Mouse (Mus musculus): ENCODE results near the gene Zfp866. TPM values are rescaled to one million over a fixed set of nuclear protein-coding genes. Genes with fewer than 3 reads are reported as not detected.

Gene Zfp866
- 26.0 and 29.9 TPM in 2 replicates for polyA plus RNA-seq (2014; fragmentation: Nextera tagmentation; extraction: Ambion mirVana)

GRCm38 (mm10) chr8:69790773-69791367, at the start of gene Zfp866, which contains the start of gene Atp13a1:
Gene Zfp866, minus strand, starts transcription at chr8:69791178.
Gene Atp13a1, plus strand, starts transcription at chr8:69791163.
- peak; percentile 95 for DNase-seq (ENCODE audit: low spot score)
- H3K4me1 ChIP-seq (ENCODE audit: control insufficient read depth, insufficient read depth, low read length): peaks cover 17% of the 10 kb centered on the region
- no peaks in the 10 kb centered on the region for H3K9me3 ChIP-seq (ENCODE audit: control insufficient read depth, low read length)
- H3K4me3 ChIP-seq (ENCODE audit: low read depth, low read length): peak within 1 kb of the TSS; percentile 100
- H3K27me3 ChIP-seq (replicated peaks; ENCODE audit: control insufficient read depth, insufficient read depth, low read length): no peaks in the 10 kb centered on the region
- H3K9ac ChIP-seq (ENCODE audit: low read depth, low read length): peak within 1 kb of the TSS; percentile 94
- H3K4me2 ChIP-seq (ENCODE audit: low read depth, low read length): peak within 1 kb of the TSS; percentile 76
- ATAC-seq (ENCODE audit: low read depth): peak; percentile 97
- H3K36me3 ChIP-seq (ENCODE audit: control insufficient read depth, insufficient read depth, low read length): peaks cover 28% of the 10 kb centered on the region
- peak within 1 kb of the TSS; percentile 89 for H3K27ac ChIP-seq (replicated peaks; ENCODE audit: low read depth, low read length)
- WGBS: 1% methylated on average over 37 of the region's 38 CpGs

DNA sequence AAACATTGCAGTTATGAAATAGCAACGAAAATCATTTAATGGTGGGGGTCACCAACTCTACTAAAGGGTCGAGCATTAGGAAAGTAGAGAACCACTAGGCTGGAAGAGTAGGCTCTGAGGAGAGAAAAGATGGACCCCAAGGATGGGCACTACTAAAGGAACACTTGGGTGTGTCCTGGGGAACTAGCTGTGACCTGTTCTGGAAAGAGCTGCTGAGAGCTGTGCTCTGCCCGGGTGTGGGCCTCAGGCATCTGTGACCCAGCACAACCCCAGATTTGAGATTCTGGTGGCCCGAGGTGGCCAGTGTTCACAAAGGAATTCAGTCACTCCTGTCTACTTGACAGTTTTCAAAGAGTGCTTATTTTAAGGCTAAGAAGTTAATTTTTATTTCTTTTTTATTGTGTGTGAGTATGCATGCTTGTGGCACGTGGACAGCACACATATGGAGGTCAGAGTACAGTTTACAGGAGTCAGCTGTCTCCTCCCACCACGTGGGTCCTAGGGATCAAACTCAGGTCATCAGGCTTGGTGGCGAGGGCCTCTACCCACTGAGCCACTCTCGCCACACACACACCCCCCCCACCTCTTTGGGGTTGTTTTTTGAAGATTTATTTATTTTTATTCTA, 46.2 kb upstream of the Zfp866 start:
- DNase-seq (ENCODE audit: low spot score) (no peak), ATAC-seq (ENCODE audit: low read depth) (no peak)
- Histone ChIP-seq H3K4me3 (ENCODE audit: low read depth, low read length) (no peak overlapping the region), H3K4me2 (ENCODE audit: low read depth, low read length) (no peak overlapping the region), H3K9ac (ENCODE audit: low read depth, low read length) (no peak overlapping the region), H3K4me1 (ENCODE audit: control insufficient read depth, insufficient read depth, low read length) (0 out of 2 replicates have a peak, but pooled peaks cover 4% of the 10 kb centered on the region), H3K36me3 (ENCODE audit: control insufficient read depth, insufficient read depth, low read length) (no peaks in the 10 kb centered on the region), H3K9me3 (ENCODE audit: control insufficient read depth, low read length) (no peaks in the 10 kb centered on the region), H3K27ac (replicated peaks; ENCODE audit: low read depth, low read length) (no peak overlapping the region), H3K27me3 (replicated peaks; ENCODE audit: control insufficient read depth, insufficient read depth, low read length) (no peaks in the 10 kb centered on the region)
- 64% methylated on average over 8 of the region's 8 CpGs for WGBS

DNA sequence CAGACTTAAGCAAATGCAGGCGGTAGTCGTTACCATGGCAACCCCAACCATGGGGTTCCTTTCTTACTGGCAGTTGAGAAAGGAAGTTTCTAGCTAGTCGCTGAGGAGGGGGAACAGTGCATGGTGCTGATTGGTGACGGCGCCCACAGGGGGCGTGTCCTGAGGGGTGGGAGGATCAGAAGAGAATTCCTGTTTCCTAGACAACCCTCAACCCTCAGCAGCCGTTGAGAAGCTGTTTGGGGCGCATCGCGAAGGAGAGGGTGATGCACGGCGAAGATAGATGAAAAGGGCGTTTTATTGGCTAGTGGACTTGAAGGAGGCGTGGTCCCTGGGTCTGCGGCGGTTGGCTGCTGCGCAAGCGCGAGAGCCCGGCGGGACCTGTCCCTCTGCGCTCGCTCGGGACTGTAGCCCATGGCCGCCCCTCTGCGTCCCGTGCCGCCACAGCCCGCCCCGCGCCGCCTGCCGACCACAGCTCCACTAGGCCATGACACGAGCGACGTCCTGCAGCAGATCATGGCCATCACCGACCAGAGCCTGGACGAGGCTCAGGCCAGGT, 41.4 kb upstream of the Zfp866 start, which contains the start of gene Pbx4:
Gene Pbx4 (plus strand): TSS at position 194 of the 556 bp plus-strand sequence.
- DNase-seq (ENCODE audit: low spot score) (peak; percentile 98), ATAC-seq (ENCODE audit: low read depth) (peak; percentile 99)
- peak within 1 kb of the TSS; percentile 63 for H3K4me3 ChIP-seq (ENCODE audit: low read depth, low read length)
- H3K4me1 ChIP-seq (ENCODE audit: control insufficient read depth, insufficient read depth, low read length): 0 out of 2 replicates have a peak, but pooled peaks cover 7% of the 10 kb centered on the region
- peak within 1 kb of the TSS; percentile 70 for H3K9ac ChIP-seq (ENCODE audit: low read depth, low read length)
- H3K36me3 ChIP-seq (ENCODE audit: control insufficient read depth, insufficient read depth, low read length): peaks cover 6% of the 10 kb centered on the region; the same call in 1 of the 2 replicates
- no peak within 1 kb of the TSS for H3K27ac ChIP-seq (replicated peaks; ENCODE audit: low read depth, low read length)
- H3K27me3 ChIP-seq (replicated peaks; ENCODE audit: control insufficient read depth, insufficient read depth, low read length): no peaks in the 10 kb centered on the region
- whole genome bisulfite sequencing: 2% methylated on average over 25 of the region's 38 CpGs
- H3K9me3 ChIP-seq (ENCODE audit: control insufficient read depth, low read length): no peaks in the 10 kb centered on the region
- peak within 1 kb of the TSS; percentile 95 for H3K4me2 ChIP-seq (ENCODE audit: low read depth, low read length)

GRCm38 (mm10) chr8:69826371-69826770, 35.4 kb upstream of the Zfp866 start:
- Histone ChIP-seq H3K4me2 (ENCODE audit: low read depth, low read length) (no peak overlapping the region), H3K27me3 (replicated peaks; ENCODE audit: control insufficient read depth, insufficient read depth, low read length) (no peaks in the 10 kb centered on the region), H3K27ac (replicated peaks; ENCODE audit: low read depth, low read length) (no peak overlapping the region), H3K4me1 (ENCODE audit: control insufficient read depth, insufficient read depth, low read length) (peaks cover 11% of the 10 kb centered on the region), H3K9ac (ENCODE audit: low read depth, low read length) (no peak overlapping the region), H3K4me3 (ENCODE audit: low read depth, low read length) (no peak overlapping the region), H3K36me3 (ENCODE audit: control insufficient read depth, insufficient read depth, low read length) (peaks cover 18% of the 10 kb centered on the region), H3K9me3 (ENCODE audit: control insufficient read depth, low read length) (no peaks in the 10 kb centered on the region)
- DNase-seq (ENCODE audit: low spot score): no peak
- WGBS: 92% methylated on average over 12 of the region's 12 CpGs
- ATAC-seq (ENCODE audit: low read depth): no peak

DNA sequence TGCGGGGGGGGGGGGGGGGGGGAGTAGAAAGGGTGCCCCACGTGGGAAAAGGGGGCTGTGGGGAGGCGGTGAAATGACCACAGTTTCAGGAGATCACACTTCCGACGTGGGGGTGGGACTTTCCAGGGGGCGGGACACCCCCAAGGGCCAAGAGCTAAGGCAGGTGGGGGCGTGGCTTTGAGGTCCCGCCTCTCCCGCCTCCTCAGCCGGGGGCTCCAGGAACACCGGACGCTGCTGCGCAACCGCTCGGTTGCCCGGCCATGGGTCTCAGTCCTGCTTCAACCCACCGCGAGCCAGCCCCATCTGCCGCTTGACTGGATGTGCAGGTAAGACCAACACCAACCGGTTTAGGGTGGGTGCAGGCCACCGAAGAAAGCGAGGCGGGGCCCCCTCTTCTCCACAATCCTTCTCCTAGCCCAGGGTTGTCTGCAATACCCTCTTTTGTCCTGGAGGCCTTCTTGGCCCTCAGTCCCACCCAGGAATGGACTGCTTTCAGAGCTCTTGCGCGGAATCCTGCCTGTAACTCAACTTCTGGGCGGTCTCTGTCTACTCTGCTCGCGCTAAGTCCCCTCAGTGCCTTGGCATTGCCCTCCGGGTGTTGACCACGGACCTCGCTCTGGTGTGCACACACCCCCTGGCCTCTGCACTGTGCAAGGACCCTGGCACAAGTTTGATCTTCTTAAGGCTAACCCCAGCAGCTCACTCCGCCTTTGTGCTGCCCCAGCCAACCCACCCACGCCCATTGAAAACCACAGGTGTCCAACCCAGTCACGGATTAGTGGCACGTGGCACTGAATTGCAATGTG, 31.6 kb upstream of the Zfp866 start, which contains the start of gene Lpar2:
Gene Lpar2 (plus strand): TSS at position 44 of the 806 bp plus-strand sequence.
- Histone ChIP-seq H3K4me1 (ENCODE audit: control insufficient read depth, insufficient read depth, low read length) (peaks cover 11% of the 10 kb centered on the region), H3K9me3 (ENCODE audit: control insufficient read depth, low read length) (no peaks in the 10 kb centered on the region), H3K9ac (ENCODE audit: low read depth, low read length) (peak within 1 kb of the TSS; percentile 76), H3K27ac (replicated peaks; ENCODE audit: low read depth, low read length) (peak within 1 kb of the TSS; percentile 63), H3K27me3 (replicated peaks; ENCODE audit: control insufficient read depth, insufficient read depth, low read length) (no peaks in the 10 kb centered on the region), H3K4me2 (ENCODE audit: low read depth, low read length) (peak within 1 kb of the TSS; percentile 86), H3K4me3 (ENCODE audit: low read depth, low read length) (peak within 1 kb of the TSS; percentile 62), H3K36me3 (ENCODE audit: control insufficient read depth, insufficient read depth, low read length) (peaks cover 18% of the 10 kb centered on the region)
- peak; percentile 93 for DNase-seq (ENCODE audit: low spot score)
- peak; percentile 86 for ATAC-seq (ENCODE audit: low read depth)
- 1% methylated on average over 23 of the region's 35 CpGs for WGBS

- Histone ChIP-seq H3K4me3 (ENCODE audit: low read depth, low read length) (peak overlapping the region; percentile 62), H3K27ac (replicated peaks; ENCODE audit: low read depth, low read length) (peak overlapping the region; percentile 63), H3K9ac (ENCODE audit: low read depth, low read length) (peak overlapping the region; percentile 76), H3K36me3 (ENCODE audit: control insufficient read depth, insufficient read depth, low read length) (peaks cover 21% of the 10 kb centered on the region), H3K4me2 (ENCODE audit: low read depth, low read length) (peak overlapping the region; percentile 86), H3K27me3 (replicated peaks; ENCODE audit: control insufficient read depth, insufficient read depth, low read length) (no peaks in the 10 kb centered on the region), H3K4me1 (ENCODE audit: control insufficient read depth, insufficient read depth, low read length) (peaks cover 11% of the 10 kb centered on the region), H3K9me3 (ENCODE audit: control insufficient read depth, low read length) (no peaks in the 10 kb centered on the region)
- 0% methylated on average over 9 of the region's 22 CpGs for WGBS
- peak; percentile 51 for ATAC-seq (ENCODE audit: low read depth)
- DNase-seq (ENCODE audit: low spot score): peak; percentile 68
Measured at GRCm38 (mm10) chr8:69821971-69822385, 31.0 kb upstream of the Zfp866 start.

- H3K4me1 ChIP-seq (ENCODE audit: control insufficient read depth, insufficient read depth, low read length): peaks cover 11% of the 10 kb centered on the region
- ATAC-seq (ENCODE audit: low read depth) (no peak), DNase-seq (ENCODE audit: low spot score) (no peak)
- H3K4me3 ChIP-seq (ENCODE audit: low read depth, low read length): no peak overlapping the region
- H3K27me3 ChIP-seq (replicated peaks; ENCODE audit: control insufficient read depth, insufficient read depth, low read length): no peaks in the 10 kb centered on the region
- H3K4me2 ChIP-seq (ENCODE audit: low read depth, low read length): no peak overlapping the region
- H3K9me3 ChIP-seq (ENCODE audit: control insufficient read depth, low read length): no peaks in the 10 kb centered on the region
- peaks cover 24% of the 10 kb centered on the region; the same call in 1 of the 2 replicates for H3K36me3 ChIP-seq (ENCODE audit: control insufficient read depth, insufficient read depth, low read length)
- WGBS: 87% methylated on average over 6 of the region's 9 CpGs
- H3K9ac ChIP-seq (ENCODE audit: low read depth, low read length): no peak overlapping the region
- no peak overlapping the region for H3K27ac ChIP-seq (replicated peaks; ENCODE audit: low read depth, low read length)
Measured at GRCm38 (mm10) chr8:69820466-69820865, 29.5 kb upstream of the Zfp866 start.

GRCm38 (mm10) chr8:69815396-69815795, 24.4 kb upstream of the Zfp866 start:
- WGBS: 88% methylated on average over 4 of the region's 4 CpGs
- Histone ChIP-seq H3K36me3 (ENCODE audit: control insufficient read depth, insufficient read depth, low read length) (peaks cover 55% of the 10 kb centered on the region), H3K27ac (replicated peaks; ENCODE audit: low read depth, low read length) (no peak overlapping the region), H3K4me1 (ENCODE audit: control insufficient read depth, insufficient read depth, low read length) (no peaks in the 10 kb centered on the region), H3K4me3 (ENCODE audit: low read depth, low read length) (no peak overlapping the region), H3K9me3 (ENCODE audit: control insufficient read depth, low read length) (no peaks in the 10 kb centered on the region), H3K27me3 (replicated peaks; ENCODE audit: control insufficient read depth, insufficient read depth, low read length) (no peaks in the 10 kb centered on the region), H3K9ac (ENCODE audit: low read depth, low read length) (no peak overlapping the region), H3K4me2 (ENCODE audit: low read depth, low read length) (no peak overlapping the region)
- no peak for DNase-seq (ENCODE audit: low spot score)
- ATAC-seq (ENCODE audit: low read depth): no peak
